Mouse (Mus musculus): ENCODE data around the gene Ifna12.
"Not testable (repeated sequence)": the region's sequence is repeated elsewhere in the genome, so short reads cannot be mapped to it uniquely, and the experiment has no call there.

Gene Ifna12

GRCm38 (mm10) chr4:88603276-88603675 lies at the start of gene Ifna12:
Gene Ifna12, minus strand, starts transcription at chr4:88603376.
- DNase-seq (ENCODE audit: low read depth, low spot score) = no peak

- DNase-seq (ENCODE audit: low read depth, low spot score) = no peak
Observed at GRCm38 (mm10) chr4:88644359-88644758, 41.2 kb upstream of the Ifna12 start, which contains the start of gene Ifna13. Gene Ifna13, minus strand, starts transcription at chr4:88644459.

- DNase-seq (ENCODE audit: low read depth, low spot score) = no peak
Observed at GRCm38 (mm10) chr4:88642526-88642925, 39.4 kb upstream of the Ifna12 start.

GRCm38 (mm10) chr4:88641077-88641831 lies 38.1 kb upstream of the Ifna12 start:
- DNase-seq (ENCODE audit: low read depth, low spot score) = peak; percentile 96

GRCm38 (mm10) chr4:88640704-88641076 lies 37.5 kb upstream of the Ifna12 start:
- no peak for DNase-seq (ENCODE audit: low read depth, low spot score)

- DNase-seq (ENCODE audit: low read depth, low spot score) = no peak
Observed at GRCm38 (mm10) chr4:88634311-88634710, 31.1 kb upstream of the Ifna12 start, which contains the start of gene C87499. Gene C87499, minus strand, starts transcription at chr4:88634411.

GRCm38 (mm10) chr4:88592285-88592684 lies 10.9 kb downstream of the Ifna12 start, which contains the start of gene Ifna9:
Gene Ifna9, minus strand, starts transcription at chr4:88592385.
- no peak for DNase-seq (ENCODE audit: low read depth, low spot score)

GRCm38 (mm10) chr4:88571698-88572097 lies 31.5 kb downstream of the Ifna12 start, which contains the start of gene Ifna14:
Gene Ifna14, minus strand, starts transcription at chr4:88571798.
- DNase-seq (ENCODE audit: low read depth, low spot score) = no peak

- DNase-seq (ENCODE audit: low read depth, low spot score) = no peak
Observed at GRCm38 (mm10) chr4:88561791-88562190, 41.4 kb downstream of the Ifna12 start.

GRCm38 (mm10) chr4:88558145-88558544 lies 45.0 kb downstream of the Ifna12 start, which contains the start of gene Ifna15:
Gene Ifna15, minus strand, starts transcription at chr4:88558245.
- not testable (repeated sequence) for DNase-seq (ENCODE audit: low read depth, low spot score)
